Mouse (Mus musculus) skeletal muscle tissue, postnatal 0 days (tissue): ENCODE data around the gene Lingo1. TPM values are rescaled to one million over a fixed set of nuclear protein-coding genes. Genes with fewer than 3 reads are reported as not detected.

ENCODE experiments used
- polyA plus RNA-seq: library from polyadenylated mRNA; unstranded; fragments of >200 nt; fragmentation: Nextera tagmentation; extraction: Ambion mirVana; gene quantifications from 2 replicates; pipeline ENCODE4 v1.2.1, GENCODE M21; 2015

Gene Lingo1
- polyA plus RNA-seq, result 0.50 and 1.2 TPM in 2 replicates

DNA sequence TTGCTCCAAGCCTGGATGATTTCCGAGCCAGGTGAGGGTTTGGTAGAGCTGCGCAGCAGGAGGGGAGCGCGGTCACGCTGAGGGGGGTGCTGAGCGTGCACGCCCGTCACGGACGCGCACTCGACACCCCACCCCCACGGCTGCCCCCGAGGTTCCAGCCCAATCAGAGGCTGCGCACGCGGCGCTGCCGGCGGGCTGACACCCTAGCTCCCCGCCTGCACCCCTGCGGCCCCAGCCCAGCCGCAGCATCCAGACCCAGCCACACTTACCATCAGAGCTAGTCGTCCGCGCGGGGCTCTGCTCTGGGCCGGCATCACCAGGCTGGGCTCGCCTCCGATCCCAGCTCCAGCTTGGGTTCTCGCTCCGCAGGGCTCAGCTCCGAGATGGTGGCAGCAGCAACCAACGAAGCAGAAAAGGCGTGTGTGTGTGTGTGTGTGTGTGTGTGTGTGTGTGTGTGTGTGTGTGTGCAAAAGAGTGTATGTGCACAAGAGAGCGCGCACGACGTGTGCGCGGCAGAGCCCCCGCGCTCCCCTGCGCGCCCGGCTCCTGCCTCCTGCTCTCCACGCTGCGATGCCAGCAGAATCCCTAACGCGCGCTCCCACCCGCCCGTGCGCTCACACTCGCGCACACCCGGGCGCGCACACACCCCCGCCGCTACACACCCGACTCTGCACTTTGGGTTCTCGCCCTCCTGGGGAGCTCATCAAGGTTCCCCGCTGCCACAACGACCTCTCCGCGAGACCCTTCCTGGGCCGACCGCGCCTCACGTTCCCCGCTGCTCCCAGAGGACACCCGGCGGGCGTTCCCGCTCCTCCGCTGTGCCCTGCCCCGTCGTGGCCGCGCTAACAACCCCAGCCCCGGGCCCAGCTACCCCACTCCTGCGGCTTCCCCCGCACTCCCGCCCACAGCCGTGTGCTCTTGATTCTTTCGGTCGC is at the start of gene Lingo1:
Lingo1 (minus strand) TSS at position 748 of the 935 bp plus-strand sequence.

Other genes starting within 250 kb of the Lingo1 start
- gene Odf3l1, start 68.2 kb upstream of the Lingo1 start, polyA plus RNA-seq, result 2.4 and 4.0 TPM in 2 replicates
- gene Cspg4, start 68.6 kb upstream of the Lingo1 start, polyA plus RNA-seq, result 16.6 and 19.2 TPM in 2 replicates
- 3.0 and 3.3 TPM in 2 replicates for gene Snx33, start 131.9 kb upstream of the Lingo1 start, polyA plus RNA-seq
- 53.9 and 57.2 TPM in 2 replicates for gene Imp3, start 141.0 kb upstream of the Lingo1 start, polyA plus RNA-seq
- gene Snupn, start 154.4 kb upstream of the Lingo1 start, polyA plus RNA-seq, result 12.3 and 12.9 TPM in 2 replicates
- 6.4 and 8.4 TPM in 2 replicates for gene Ptpn9, start 198.5 kb upstream of the Lingo1 start, polyA plus RNA-seq